Mouse (Mus musculus) G1E (cell line): ENCODE data around the gene Dctn5. TPM values are rescaled to one million over a fixed set of nuclear protein-coding genes. Genes with fewer than 3 reads are reported as not detected.

ENCODE experiments used
- ATAC-seq: 2 replicates; pipeline ENCODE4 v1.8.0; 2016; ENCODE audit warnings: mild to moderate bottlenecking; ENCODE audit not compliant: insufficient number of reproducible peaks, poor library complexity, low FRiP score, severe bottlenecking; ENCODE audit errors: extremely low read depth
- DNase-seq: peaks from one replicate; pipeline ENCODE4 v3.0.0; 2012; ENCODE audit warnings: low spot score
- H3K27me3 ChIP-seq: 2 replicates; pipeline ENCODE4 v1.6.1; 2012; ENCODE audit warnings: mild to moderate bottlenecking, low read length, inconsistent platforms; ENCODE audit not compliant: insufficient read depth
- H3K36me3 ChIP-seq: replicated peaks from 2 replicates; pipeline ENCODE3; 2012; ENCODE audit warnings: mild to moderate bottlenecking, inconsistent platforms
- H3K4me1 ChIP-seq: 2 replicates; pipeline ENCODE4 v1.6.1; 2012; ENCODE audit warnings: low read depth, low read length, inconsistent platforms, mixed read lengths; ENCODE audit not compliant: insufficient read depth
- H3K4me3 ChIP-seq: 2 replicates; pipeline ENCODE4 v1.5.1; 2012; ENCODE audit warnings: low read depth, mild to moderate bottlenecking, inconsistent platforms, low read length, moderate library complexity, mixed read lengths
- H3K9me3 ChIP-seq: replicated peaks from 2 replicates; pipeline ENCODE4 v1.6.1; 2012; ENCODE audit warnings: inconsistent platforms
- CTCF ChIP-seq: IDR thresholded peaks from 2 replicates; pipeline ENCODE4 v1.5.1; 2012; ENCODE audit warnings: low read depth, low read length, inconsistent platforms, mixed read lengths
- GATA1 ChIP-seq: IDR thresholded peaks from 2 replicates; pipeline ENCODE4 v1.6.1; 2012; ENCODE audit warnings: borderline replicate concordance, low read length, inconsistent platforms, mixed read lengths
- POLR2AphosphoS5 ChIP-seq: IDR thresholded peaks from 2 replicates; pipeline ENCODE4 v1.6.1; 2012; ENCODE audit warnings: low read depth, low read length, inconsistent platforms; ENCODE audit not compliant: insufficient replicate concordance
- TAL1 ChIP-seq: conservative IDR thresholded peaks from 2 replicates; pipeline ENCODE4 v1.6.1; 2012; ENCODE audit warnings: low read depth, low read length, inconsistent platforms, mixed read lengths
- polyA plus RNA-seq: library from polyadenylated mRNA; stranded (reverse); fragments of >175 nt; gene quantifications from 2 replicates; pipeline ENCODE4 v1.2.3, GENCODE M21; 2012
- total RNA-seq, 2 experiments: library from RNA; stranded (forward) in 1 of 2; stranded (reverse) in 1 of 2; fragments of 200-1000 nt in 1 of 2; fragments of >200 nt in 1 of 2; fragmentation: Nextera tagmentation in 1 of 2; gene quantifications; 2 replicates each; pipeline ENCODE4 v1.2.3; 2014 to 2017

The Dctn5 gene
- total and polyA plus RNA-seq, 3 experiments = 6.2 to 116 (median 96.8) TPM

DNA sequence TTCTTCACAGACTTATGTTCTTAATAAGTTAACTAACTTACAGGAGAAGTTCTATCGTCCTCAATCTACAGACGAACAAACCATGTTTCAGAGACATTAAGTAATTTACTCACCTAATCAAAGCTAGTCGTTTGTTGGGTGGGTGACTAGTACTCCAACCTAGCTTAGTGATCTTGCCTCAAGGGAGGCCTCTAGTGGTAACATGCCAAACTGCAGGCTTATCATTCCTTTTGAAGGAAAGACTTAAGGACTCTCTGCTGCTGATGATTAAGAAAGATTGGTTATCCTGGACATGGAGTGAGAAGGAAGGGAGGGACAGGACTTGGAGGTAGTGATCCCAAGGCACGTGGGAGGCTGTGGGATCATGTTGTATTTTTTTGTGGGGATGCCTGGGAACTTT, 64.5 kb downstream of the Dctn5 start:
- TF ChIP-seq TAL1 (no peak), POLR2AphosphoS5 (no peak), CTCF (peak; percentile 84), GATA1 (no peak)
- H3K4me3 ChIP-seq = no peak overlapping the region
- no peaks in the 10 kb centered on the region; the same call in 1 of the 2 replicates for H3K9me3 ChIP-seq
- no peaks in the 10 kb centered on the region for H3K36me3 ChIP-seq
- DNase-seq (peak; percentile 38), ATAC-seq (no peak; the same call in 1 of the 2 replicates)
- peaks cover 2% of the 10 kb centered on the region; the same call in 1 of the 2 replicates for H3K4me1 ChIP-seq
- H3K27me3 ChIP-seq = no peaks in the 10 kb centered on the region

Other genes starting within 250 kb of the Dctn5 start
- gene Cog7, start 151.3 kb upstream of the Dctn5 start, total RNA-seq (2014; fragmentation: Nextera tagmentation) = 26.2 and 32.7 TPM in 2 replicates
- 19.3 and 20.5 TPM in 2 replicates for gene Cog7, start 151.3 kb upstream of the Dctn5 start, total RNA-seq (2017)
- gene Cog7, start 151.3 kb upstream of the Dctn5 start, polyA plus RNA-seq = 9.0 and 9.2 TPM in 2 replicates
- 174 and 198 TPM in 2 replicates for gene Gga2, start 111.8 kb upstream of the Dctn5 start, total RNA-seq (2014; fragmentation: Nextera tagmentation)
- 314 and 315 TPM in 2 replicates for gene Gga2, start 111.8 kb upstream of the Dctn5 start, total RNA-seq (2017)
- gene Gga2, start 111.8 kb upstream of the Dctn5 start, polyA plus RNA-seq = 299 and 333 TPM in 2 replicates
- gene Ubfd1, start 65.9 kb upstream of the Dctn5 start, total RNA-seq (2014; fragmentation: Nextera tagmentation) = 49.3 and 49.6 TPM in 2 replicates
- 49.7 and 52.2 TPM in 2 replicates for gene Ubfd1, start 65.9 kb upstream of the Dctn5 start, total RNA-seq (2017)
- 32.9 and 38.1 TPM in 2 replicates for gene Ubfd1, start 65.9 kb upstream of the Dctn5 start, polyA plus RNA-seq
- 12.8 and 14.4 TPM in 2 replicates for gene Ears2, start 65.8 kb upstream of the Dctn5 start, total RNA-seq (2014; fragmentation: Nextera tagmentation)
- 7.9 and 9.7 TPM in 2 replicates for gene Ears2, start 65.8 kb upstream of the Dctn5 start, total RNA-seq (2017)
- 16.3 and 17.0 TPM in 2 replicates for gene Ears2, start 65.8 kb upstream of the Dctn5 start, polyA plus RNA-seq
- gene Ndufab1, start 31.2 kb upstream of the Dctn5 start, total RNA-seq (2014; fragmentation: Nextera tagmentation) = 161 and 182 TPM in 2 replicates
- gene Ndufab1, start 31.2 kb upstream of the Dctn5 start, total RNA-seq (2017) = 89.3 and 121 TPM in 2 replicates
- 1,259 and 1,762 TPM in 2 replicates for gene Ndufab1, start 31.2 kb upstream of the Dctn5 start, polyA plus RNA-seq
- gene Palb2, start 56 bp upstream of the Dctn5 start, total RNA-seq (2014; fragmentation: Nextera tagmentation) = 46.1 and 49.8 TPM in 2 replicates
- 31.0 and 41.1 TPM in 2 replicates for gene Palb2, start 56 bp upstream of the Dctn5 start, total RNA-seq (2017)
- 3.7 and 6.4 TPM in 2 replicates for gene Palb2, start 56 bp upstream of the Dctn5 start, polyA plus RNA-seq
- 103 and 128 TPM in 2 replicates for gene Plk1, start 26.4 kb downstream of the Dctn5 start, total RNA-seq (2014; fragmentation: Nextera tagmentation)
- gene Plk1, start 26.4 kb downstream of the Dctn5 start, total RNA-seq (2017) = 35.0 and 51.6 TPM in 2 replicates
- 83.0 and 96.3 TPM in 2 replicates for gene Plk1, start 26.4 kb downstream of the Dctn5 start, polyA plus RNA-seq
- not detected in 2 replicates for gene Ern2, start 53.2 kb downstream of the Dctn5 start, total RNA-seq (2014; fragmentation: Nextera tagmentation)
- not detected in 2 replicates for gene Ern2, start 53.2 kb downstream of the Dctn5 start, total RNA-seq (2017)
- not detected in 2 replicates for gene Ern2, start 53.2 kb downstream of the Dctn5 start, polyA plus RNA-seq
- not detected in 2 replicates for gene Chp2, start 86.5 kb downstream of the Dctn5 start, total RNA-seq (2014; fragmentation: Nextera tagmentation)
- gene Chp2, start 86.5 kb downstream of the Dctn5 start, total RNA-seq (2017) = 0.11 TPM in 1 of 2 replicates, not detected in the other
- not detected in 2 replicates for gene Chp2, start 86.5 kb downstream of the Dctn5 start, polyA plus RNA-seq
- not detected in 2 replicates for gene Prkcb, start 155.7 kb downstream of the Dctn5 start, total RNA-seq (2014; fragmentation: Nextera tagmentation)
- 0.17 and 0.55 TPM in 2 replicates for gene Prkcb, start 155.7 kb downstream of the Dctn5 start, total RNA-seq (2017)
- gene Prkcb, start 155.7 kb downstream of the Dctn5 start, polyA plus RNA-seq = not detected in 2 replicates